Comparison of ENCODE assay signal across 15 mouse cellular contexts in the genomic region with DNA sequence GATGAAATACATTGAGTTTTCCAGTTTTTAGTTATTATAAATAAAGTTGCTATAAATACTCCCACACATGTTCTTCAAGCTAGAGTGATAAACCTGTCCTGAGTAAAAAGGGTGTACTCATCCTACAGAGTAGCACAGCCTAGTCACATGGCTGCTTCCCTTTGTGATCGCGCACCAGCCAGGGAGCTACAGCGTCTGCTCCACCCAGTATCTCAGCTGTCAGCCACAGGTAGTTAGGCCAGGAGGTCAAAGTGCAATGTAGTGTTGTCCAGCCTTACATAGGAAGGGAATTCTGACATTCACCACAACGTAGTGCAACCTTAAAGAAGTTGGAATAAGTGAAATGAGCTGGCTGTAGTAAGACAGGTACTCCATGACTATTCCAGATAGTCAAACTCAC.
"Had no signal": no experiment of that assay in that cellular context is flagged by ENCODE, and none has a peak within 500 bp of the region (broad histone marks: within the 10 kb centered on the region; RNA-seq: fewer than 3 reads in every experiment).

No protein-coding gene starts in this region.

- ATAC-seq: hindbrain, postnatal 0 days; midbrain, embryonic 16.5 days had no signal

- H3K9me3 ChIP-seq: kidney, embryonic 15.5 days; limb, embryonic 12.5 days; lung, embryonic 15.5 days; midbrain, embryonic 12.5 days; neural tube, embryonic 13.5 days had no signal

- H3K4me2 ChIP-seq: kidney, embryonic 15.5 days; limb, embryonic 12.5 days; lung, embryonic 15.5 days; midbrain, embryonic 12.5 days; neural tube, embryonic 13.5 days had no signal

- DNase-seq: kidney, adult 11 months; kidney, postnatal 25 days; lung, postnatal 14 days; retina, postnatal 1 day; right cerebral cortex, postnatal 25 days; thymus, postnatal 36 days had no signal

- H3K27ac ChIP-seq: hindbrain, postnatal 0 days; kidney, embryonic 15.5 days; layer of hippocampus, adult 2 months; limb, embryonic 12.5 days; liver, embryonic 14.5 days; lung, embryonic 15.5 days; midbrain, embryonic 12.5 days; neural tube, embryonic 13.5 days had no signal

- H3K4me1 ChIP-seq: limb, embryonic 12.5 days; midbrain, embryonic 12.5 days had no signal

- H3K9ac ChIP-seq: kidney, embryonic 15.5 days; limb, embryonic 12.5 days; liver, embryonic 14.5 days; lung, embryonic 15.5 days; midbrain, embryonic 12.5 days; neural tube, embryonic 13.5 days had no signal

- H3K4me3 ChIP-seq: kidney, embryonic 15.5 days; layer of hippocampus, adult 2 months; limb, embryonic 12.5 days; lung, embryonic 15.5 days; midbrain, embryonic 12.5 days; neural tube, embryonic 13.5 days had no signal

- H3K27me3 ChIP-seq: kidney, embryonic 15.5 days; limb, embryonic 12.5 days; lung, embryonic 15.5 days; midbrain, embryonic 12.5 days; neural tube, embryonic 13.5 days had no signal
